Mouse (Mus musculus) monocyte, adult 2 months (primary cell): ENCODE measurements at regions not wholly inside any gene's neighbourhood (a gene's known extent, or its start where the extent isn't known, plus 50 kb on each side); places are given as distances from the start of the nearest gene placed in this dataset.

Experiments
- DNase-seq, 2 experiments: peaks; one replicate each; pipeline ENCODE4 v3.0.0; 2022; ENCODE audit warnings: low spot score in 2 of 2, low read depth in 1 of 2

- no peak for DNase-seq
These were observed 1009.0 kb upstream of the Cited2 start for GRCm38 (mm10) chr10:16714065-16714464.

- DNase-seq = no peak
These were observed 1008.5 kb upstream of the Cited2 start for GRCm38 (mm10) chr10:16714526-16714925.

GRCm38 (mm10) chr10:16742246-16742645 lies 980.8 kb upstream of the Cited2 start:
- no peak for DNase-seq

- DNase-seq = no peak
These were observed 971.5 kb upstream of the Cited2 start for GRCm38 (mm10) chr10:16751546-16751945.

- no peak for DNase-seq
These were observed 933.3 kb upstream of the Cited2 start for GRCm38 (mm10) chr10:16789641-16790243.

- no peak for DNase-seq
These were observed 919.0 kb upstream of the Cited2 start for GRCm38 (mm10) chr10:16803978-16804377.

GRCm38 (mm10) chr10:16810716-16811115 lies 912.3 kb upstream of the Cited2 start:
- DNase-seq = no peak

GRCm38 (mm10) chr10:16814013-16814412 lies 909.0 kb upstream of the Cited2 start:
- DNase-seq = no peak

- DNase-seq = no peak
These were observed 861.5 kb upstream of the Cited2 start for GRCm38 (mm10) chr10:16861534-16861933.

- DNase-seq = no peak
These were observed 856.1 kb upstream of the Cited2 start for GRCm38 (mm10) chr10:16866914-16867313.

GRCm38 (mm10) chr10:16874131-16874530 lies 848.9 kb upstream of the Cited2 start:
- DNase-seq = no peak

GRCm38 (mm10) chr10:16878197-16878596 lies 844.8 kb upstream of the Cited2 start:
- DNase-seq = no peak

- no peak for DNase-seq
These were observed 829.7 kb upstream of the Cited2 start for GRCm38 (mm10) chr10:16893316-16893715.

GRCm38 (mm10) chr10:16895332-16895731 lies 827.7 kb upstream of the Cited2 start:
- DNase-seq = no peak

GRCm38 (mm10) chr10:16922888-16923287 lies 800.1 kb upstream of the Cited2 start:
- DNase-seq = no peak

GRCm38 (mm10) chr10:16923851-16924250 lies 799.2 kb upstream of the Cited2 start:
- no peak for DNase-seq

- no peak for DNase-seq
These were observed 785.3 kb upstream of the Cited2 start for GRCm38 (mm10) chr10:16937705-16938104.

GRCm38 (mm10) chr10:16951636-16952035 lies 771.4 kb upstream of the Cited2 start:
- DNase-seq = no peak

GRCm38 (mm10) chr10:16960971-16961370 lies 762.0 kb upstream of the Cited2 start:
- no peak for DNase-seq

GRCm38 (mm10) chr10:16962463-16962862 lies 760.6 kb upstream of the Cited2 start:
- DNase-seq = no peak

- DNase-seq = no peak
These were observed 744.2 kb upstream of the Cited2 start for GRCm38 (mm10) chr10:16978770-16979169.

GRCm38 (mm10) chr10:16990227-16990626 lies 732.8 kb upstream of the Cited2 start:
- DNase-seq = no peak

- DNase-seq = no peak
These were observed 729.2 kb upstream of the Cited2 start for GRCm38 (mm10) chr10:16993789-16994188.
